Mouse (Mus musculus): ENCODE data around the gene Gm20388.

DNA sequence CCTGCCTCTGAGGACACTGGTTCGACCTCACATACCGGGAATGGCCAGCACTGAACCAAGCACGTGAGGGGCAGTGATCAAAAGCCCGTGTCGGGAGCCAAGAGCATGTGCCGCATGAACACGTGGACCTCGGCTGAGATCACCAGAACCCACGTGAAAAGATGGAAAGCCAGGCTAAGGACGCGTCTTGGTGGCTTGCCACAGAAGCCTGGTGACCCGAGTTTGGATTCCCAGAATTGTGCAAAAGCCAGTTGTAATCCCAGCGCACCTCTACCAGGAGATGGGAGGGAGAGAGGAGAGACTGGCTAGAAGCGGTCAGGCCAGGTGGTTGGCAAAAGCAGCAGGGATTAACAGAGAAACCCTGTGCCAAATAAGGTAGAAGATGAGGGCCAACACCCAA is 2605.1 kb downstream of the Gm20388 start:
- TF ChIP-seq CTCF (IDR thresholded peaks at IDR 0.05; ENCODE audit: control insufficient read depth, insufficient read depth, low read length), result no peak
- TF ChIP-seq POLR2A (IDR thresholded peaks at IDR 0.05; ENCODE audit: borderline replicate concordance, control insufficient read depth, low read depth, low read length), result no peak

All from bone marrow, adult 2 months (tissue).